Mouse (Mus musculus): ENCODE measurements around the gene Kdm4b. TPM values are rescaled to one million over a fixed set of nuclear protein-coding genes. Genes with fewer than 3 reads are reported as not detected.
A peak's percentile ranks its signal among the peaks of the same experiment; 100 is the strongest.

Kdm4b gene
- total RNA-seq (2022), result 10 to 100 TPM; 66.4 to 71.0 (median 67.0) TPM

GRCm38 (mm10) chr17:56325450-56326152, at the start of gene Kdm4b:
Gene Kdm4b, plus strand, starts transcription at chr17:56326062.
- DNase-seq (ENCODE audit: low spot score in 2 of 2), result peak; percentile 95 to 100

- DNase-seq (ENCODE audit: low spot score in 2 of 2), result peak; percentile 53 to 87
Observed at GRCm38 (mm10) chr17:56276643-56277566, 49.0 kb upstream of the Kdm4b start, which contains the start of gene Ticam1. Gene Ticam1, minus strand, starts transcription at chr17:56276786.

- DNase-seq (ENCODE audit: low spot score in 2 of 2), result no peak
Observed at GRCm38 (mm10) chr17:56277567-56277893, 48.3 kb upstream of the Kdm4b start.

- no peak for DNase-seq (ENCODE audit: low spot score in 2 of 2)
Observed at GRCm38 (mm10) chr17:56278340-56278739, 47.5 kb upstream of the Kdm4b start.

GRCm38 (mm10) chr17:56279481-56280155, 46.2 kb upstream of the Kdm4b start:
- DNase-seq (ENCODE audit: low spot score in 2 of 2), result no peak

GRCm38 (mm10) chr17:56281193-56281592, 44.7 kb upstream of the Kdm4b start:
- no peak for DNase-seq (ENCODE audit: low spot score in 2 of 2)

- no peak for DNase-seq (ENCODE audit: low spot score in 2 of 2)
Observed at GRCm38 (mm10) chr17:56282802-56283201, 43.1 kb upstream of the Kdm4b start.

- peak in 1 of 2 experiments; percentile 81 for DNase-seq (ENCODE audit: low spot score in 2 of 2)
Observed at GRCm38 (mm10) chr17:56283316-56283715, 42.5 kb upstream of the Kdm4b start.

- no peak for DNase-seq (ENCODE audit: low spot score in 2 of 2)
Observed at GRCm38 (mm10) chr17:56285995-56286394, 39.9 kb upstream of the Kdm4b start.

GRCm38 (mm10) chr17:56287830-56288229, 38.0 kb upstream of the Kdm4b start:
- no peak for DNase-seq (ENCODE audit: low spot score in 2 of 2)

GRCm38 (mm10) chr17:56288866-56289265, 37.0 kb upstream of the Kdm4b start:
- DNase-seq (ENCODE audit: low spot score in 2 of 2), result no peak

GRCm38 (mm10) chr17:56289371-56290331, 36.2 kb upstream of the Kdm4b start:
- no peak for DNase-seq (ENCODE audit: low spot score in 2 of 2)

- DNase-seq (ENCODE audit: low spot score in 2 of 2), result peak in 1 of 2 experiments; percentile 59
Observed at GRCm38 (mm10) chr17:56290388-56291170, 35.3 kb upstream of the Kdm4b start.

- DNase-seq (ENCODE audit: low spot score in 2 of 2), result peak in 1 of 2 experiments; percentile 52
Observed at GRCm38 (mm10) chr17:56291171-56291511, 34.7 kb upstream of the Kdm4b start.

- no peak for DNase-seq (ENCODE audit: low spot score in 2 of 2)
Observed at GRCm38 (mm10) chr17:56291826-56292475, 33.9 kb upstream of the Kdm4b start.

GRCm38 (mm10) chr17:56292531-56293222, 33.2 kb upstream of the Kdm4b start, which contains the start of gene Plin3:
Gene Plin3, minus strand, starts transcription at chr17:56292873.
- DNase-seq (ENCODE audit: low spot score in 2 of 2), result no peak

GRCm38 (mm10) chr17:56293291-56293690, 32.6 kb upstream of the Kdm4b start:
- no peak for DNase-seq (ENCODE audit: low spot score in 2 of 2)

GRCm38 (mm10) chr17:56294241-56294640, 31.6 kb upstream of the Kdm4b start:
- no peak for DNase-seq (ENCODE audit: low spot score in 2 of 2)

GRCm38 (mm10) chr17:56296201-56296600, 29.7 kb upstream of the Kdm4b start:
- no peak for DNase-seq (ENCODE audit: low spot score in 2 of 2)

All from left cerebral cortex, adult 8-10 months (tissue).